Mouse (Mus musculus) cerebellum, adult 2 months (tissue): ENCODE results near the gene Atp7a.

ENCODE experiments used
- CTCF ChIP-seq: fragments of 200-500 bp; IDR thresholded peaks from 2 replicates; pipeline ENCODE4 v1.5.1; 2011; ENCODE audit warnings: low read depth, mild to moderate bottlenecking, control low read depth, low read length, moderate library complexity, borderline replicate concordance; ENCODE audit not compliant: insufficient read depth
- POLR2A ChIP-seq: fragments of 200-500 bp; IDR thresholded peaks from 2 replicates; pipeline ENCODE4 v1.6.1; 2011; ENCODE audit warnings: low read length, control low read depth, borderline replicate concordance; ENCODE audit not compliant: insufficient read depth

DNA sequence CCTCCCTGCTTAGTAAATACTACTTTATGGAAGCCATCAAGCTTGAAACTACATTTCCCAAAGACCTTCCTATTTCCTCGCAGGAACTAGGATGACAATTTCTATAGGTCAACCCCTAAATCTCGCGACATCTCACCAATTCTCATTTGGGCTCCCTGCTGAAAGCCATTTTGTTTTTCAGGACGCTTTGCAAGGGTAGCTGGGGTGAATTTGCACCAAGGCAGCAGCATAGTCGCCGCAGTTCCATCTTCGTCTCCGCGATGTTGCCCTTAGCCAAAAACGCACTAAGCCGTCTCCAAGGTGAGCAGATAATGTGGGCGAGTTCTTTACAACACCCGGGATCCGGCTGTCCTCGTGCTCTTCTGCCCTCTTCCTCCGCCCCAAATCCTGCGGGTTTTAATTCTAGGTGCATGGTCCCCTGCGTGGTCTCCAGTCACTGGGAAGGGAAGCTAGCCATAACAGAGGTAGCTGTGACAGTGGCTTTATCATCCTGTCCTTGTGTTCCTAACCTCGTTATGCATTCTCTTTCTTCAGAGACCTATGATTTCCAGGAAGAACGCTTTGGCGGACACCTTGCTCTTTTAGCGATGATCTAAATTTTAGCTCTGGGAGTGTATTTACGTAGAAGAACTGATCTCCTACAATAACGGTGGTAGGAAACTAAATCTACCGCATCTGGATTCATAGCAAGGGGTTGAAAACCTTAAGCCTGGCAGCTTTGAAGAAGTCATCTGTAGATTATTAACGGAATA lies 11.3 kb upstream of the Atp7a start, which contains the start of gene Cox7b:
- TF ChIP-seq CTCF (no peak), POLR2A (peak; percentile 72; the same call in 1 of the 2 replicates)
